Mouse (Mus musculus) megakaryocyte, embryonic 14.5 days (primary cell): ENCODE data around the gene Ermp1. TPM values are rescaled to one million over a fixed set of nuclear protein-coding genes. Genes with fewer than 3 reads are reported as not detected.

Experiments used
- H3K27me3 ChIP-seq: replicated peaks from 2 replicates; pipeline ENCODE3; 2012; ENCODE audit warnings: inconsistent platforms
- H3K36me3 ChIP-seq: replicated peaks from 2 replicates; pipeline ENCODE3; 2012; ENCODE audit warnings: low read length, inconsistent platforms, mixed read lengths
- H3K4me1 ChIP-seq: 2 replicates; pipeline ENCODE4 v1.6.1; 2012; ENCODE audit warnings: inconsistent platforms
- H3K4me3 ChIP-seq: replicated peaks from 2 replicates; pipeline ENCODE3; 2012; ENCODE audit warnings: moderate library complexity, mild to moderate bottlenecking, inconsistent platforms
- H3K9me3 ChIP-seq: 2 replicates; pipeline ENCODE4 v1.6.1; 2012; ENCODE audit warnings: inconsistent platforms
- FLI1 ChIP-seq: IDR thresholded peaks from 2 replicates; pipeline ENCODE4 v1.6.1; 2012; ENCODE audit warnings: low read length, inconsistent platforms, mixed read lengths
- GATA1 ChIP-seq: IDR thresholded peaks from 3 replicates; pipeline ENCODE4 v1.6.1; 2012; ENCODE audit warnings: mixed read lengths, low read length, inconsistent platforms, borderline replicate concordance
- polyA plus RNA-seq: library from polyadenylated mRNA; stranded (reverse); fragments of >175 nt; gene quantifications from 2 replicates; pipeline ENCODE4 v1.2.3, GENCODE M21; 2012; ENCODE audit warnings: low replicate concordance; ENCODE audit not compliant: insufficient read depth

Gene Ermp1
- polyA plus RNA-seq, 1 experiment, result 0.92 TPM

GRCm38 (mm10) chr19:29676479-29677193, 28.4 kb upstream of the Ermp1 start:
- H3K4me3 ChIP-seq, result no peak overlapping the region
- H3K4me1 ChIP-seq, result peaks cover 10% of the 10 kb centered on the region
- no peaks in the 10 kb centered on the region for H3K9me3 ChIP-seq
- TF ChIP-seq GATA1, result no peak
- TF ChIP-seq FLI1, result no peak
- H3K27me3 ChIP-seq, result no peaks in the 10 kb centered on the region
- no peaks in the 10 kb centered on the region for H3K36me3 ChIP-seq

GRCm38 (mm10) chr19:29675562-29676078, 27.4 kb upstream of the Ermp1 start:
- H3K4me3 ChIP-seq, result no peak overlapping the region
- TF ChIP-seq GATA1 (no peak), FLI1 (no peak)
- H3K36me3 ChIP-seq, result no peaks in the 10 kb centered on the region
- no peaks in the 10 kb centered on the region for H3K9me3 ChIP-seq
- peaks cover 10% of the 10 kb centered on the region for H3K4me1 ChIP-seq
- H3K27me3 ChIP-seq, result no peaks in the 10 kb centered on the region

GRCm38 (mm10) chr19:29674946-29675345, 26.7 kb upstream of the Ermp1 start:
- Histone ChIP-seq H3K36me3 (no peaks in the 10 kb centered on the region), H3K4me1 (peaks cover 7% of the 10 kb centered on the region), H3K4me3 (no peak overlapping the region), H3K27me3 (no peaks in the 10 kb centered on the region), H3K9me3 (no peaks in the 10 kb centered on the region)
- TF ChIP-seq FLI1 (no peak), GATA1 (no peak)

GRCm38 (mm10) chr19:29672660-29673059, 24.4 kb upstream of the Ermp1 start:
- H3K4me3 ChIP-seq, result no peak overlapping the region
- no peak for TF ChIP-seq FLI1
- no peaks in the 10 kb centered on the region for H3K9me3 ChIP-seq
- H3K36me3 ChIP-seq, result no peaks in the 10 kb centered on the region
- H3K27me3 ChIP-seq, result peaks cover 4% of the 10 kb centered on the region
- H3K4me1 ChIP-seq, result peaks cover 10% of the 10 kb centered on the region

GRCm38 (mm10) chr19:29671160-29671559, 22.9 kb upstream of the Ermp1 start:
- Histone ChIP-seq H3K9me3 (no peaks in the 10 kb centered on the region), H3K27me3 (peaks cover 4% of the 10 kb centered on the region), H3K4me3 (no peak overlapping the region), H3K36me3 (no peaks in the 10 kb centered on the region), H3K4me1 (peaks cover 20% of the 10 kb centered on the region)
- no peak for TF ChIP-seq GATA1
- TF ChIP-seq FLI1, result no peak

- Histone ChIP-seq H3K4me3 (no peak overlapping the region), H3K36me3 (no peaks in the 10 kb centered on the region), H3K4me1 (peaks cover 17% of the 10 kb centered on the region), H3K9me3 (no peaks in the 10 kb centered on the region), H3K27me3 (peaks cover 7% of the 10 kb centered on the region)
- no peak for TF ChIP-seq FLI1
- no peak for TF ChIP-seq GATA1
Measured at GRCm38 (mm10) chr19:29670247-29670646, 22.0 kb upstream of the Ermp1 start.

- Histone ChIP-seq H3K36me3 (no peaks in the 10 kb centered on the region), H3K4me1 (peaks cover 17% of the 10 kb centered on the region), H3K9me3 (no peaks in the 10 kb centered on the region), H3K27me3 (peaks cover 14% of the 10 kb centered on the region), H3K4me3 (peak overlapping the region; percentile 53)
- TF ChIP-seq GATA1 (no peak), FLI1 (no peak)
Measured at GRCm38 (mm10) chr19:29668135-29668534, 19.9 kb upstream of the Ermp1 start.

GRCm38 (mm10) chr19:29666965-29667594, 18.9 kb upstream of the Ermp1 start:
- TF ChIP-seq GATA1 (no peak), FLI1 (no peak)
- no peaks in the 10 kb centered on the region for H3K36me3 ChIP-seq
- peaks cover 16% of the 10 kb centered on the region for H3K27me3 ChIP-seq
- no peaks in the 10 kb centered on the region for H3K9me3 ChIP-seq
- peaks cover 17% of the 10 kb centered on the region for H3K4me1 ChIP-seq
- H3K4me3 ChIP-seq, result no peak overlapping the region

- Histone ChIP-seq H3K4me3 (no peak overlapping the region), H3K4me1 (peaks cover 22% of the 10 kb centered on the region), H3K36me3 (no peaks in the 10 kb centered on the region), H3K27me3 (peaks cover 16% of the 10 kb centered on the region), H3K9me3 (no peaks in the 10 kb centered on the region)
- TF ChIP-seq GATA1, result no peak
- TF ChIP-seq FLI1, result no peak
Measured at GRCm38 (mm10) chr19:29666164-29666563, 17.9 kb upstream of the Ermp1 start.

GRCm38 (mm10) chr19:29664934-29665333, 16.7 kb upstream of the Ermp1 start:
- Histone ChIP-seq H3K27me3 (peaks cover 16% of the 10 kb centered on the region), H3K4me1 (peaks cover 25% of the 10 kb centered on the region), H3K4me3 (no peak overlapping the region), H3K9me3 (no peaks in the 10 kb centered on the region), H3K36me3 (no peaks in the 10 kb centered on the region)
- TF ChIP-seq GATA1 (no peak), FLI1 (no peak)
